Mouse (Mus musculus) MEL (cell line): ENCODE measurements around the gene Fbp1. TPM values are rescaled to one million over a fixed set of nuclear protein-coding genes. Genes with fewer than 3 reads are reported as not detected.

Experiments
- DNase-seq: peaks from one replicate; pipeline ENCODE4 v3.0.0; 2011; ENCODE audit warnings: low read depth, low spot score
- H3K27ac ChIP-seq: 2 replicates; pipeline ENCODE4 v1.5.1; 2012; ENCODE audit warnings: low read depth, mild to moderate bottlenecking, control low read depth, low read length, moderate library complexity; ENCODE audit not compliant: control insufficient read depth
- H3K27me3 ChIP-seq, 2 experiments: fragments of 150-350 bp in 1 of 2; sonication (generic) in 1 of 2; 2 replicates each; pipeline ENCODE4 v1.6.1; 2012; ENCODE audit warnings: low read length in 2 of 2, mild to moderate bottlenecking in 2 of 2, improper control_type of control experiment in 1 of 2, moderate library complexity in 1 of 2; ENCODE audit not compliant: insufficient read depth in 2 of 2, control insufficient read depth in 1 of 2
- H3K36me3 ChIP-seq, 2 experiments: 2 replicates each; pipeline ENCODE4 v1.6.1; 2012 to 2014; ENCODE audit warnings: low read length in 2 of 2, improper control_type of control experiment in 1 of 2, inconsistent platforms in 1 of 2, mild to moderate bottlenecking in 1 of 2; ENCODE audit not compliant: insufficient read depth in 2 of 2, control insufficient read depth in 1 of 2
- H3K4me1 ChIP-seq, 2 experiments: fragments of 150-350 bp in 1 of 2; sonication (generic) in 1 of 2; 2 replicates each; pipeline ENCODE4 v1.6.1; 2012; ENCODE audit warnings: low read length in 2 of 2, improper control_type of control experiment in 1 of 2, mild to moderate bottlenecking in 1 of 2; ENCODE audit not compliant: insufficient read depth in 2 of 2, control insufficient read depth in 1 of 2
- H3K4me3 ChIP-seq, 2 experiments: fragments of 150-350 bp in 1 of 2; sonication (generic) in 1 of 2; 2 replicates each; pipeline ENCODE4 v1.5.1; 2012; ENCODE audit warnings: low read depth in 2 of 2, low read length in 2 of 2, mild to moderate bottlenecking in 2 of 2, moderate library complexity in 2 of 2, control low read depth in 1 of 2, improper control_type of control experiment in 1 of 2; ENCODE audit not compliant: control insufficient read depth in 1 of 2, insufficient read depth in 1 of 2
- H3K79me2 ChIP-seq: 2 replicates; pipeline ENCODE4 v1.6.1; 2012; ENCODE audit warnings: mild to moderate bottlenecking, low read length, moderate library complexity; ENCODE audit not compliant: control insufficient read depth, poor library complexity, insufficient read depth
- H3K9ac ChIP-seq: 2 replicates; pipeline ENCODE4 v1.6.1; 2012; ENCODE audit warnings: low read depth, mild to moderate bottlenecking, control low read depth, low read length, moderate library complexity; ENCODE audit not compliant: control insufficient read depth, poor library complexity, severe bottlenecking
- H3K9me3 ChIP-seq: fragments of 150-350 bp; sonication (generic); replicated peaks from 2 replicates; pipeline ENCODE4 v1.6.1; 2012; ENCODE audit warnings: mild to moderate bottlenecking, low read length, improper control_type of control experiment, moderate library complexity; ENCODE audit not compliant: insufficient read depth
- BHLHE40 ChIP-seq: IDR thresholded peaks from 2 replicates; pipeline ENCODE4 v1.6.1; 2012; ENCODE audit warnings: low read depth, mild to moderate bottlenecking, inconsistent platforms, low read length, improper control_type of control experiment, borderline replicate concordance
- CHD2 ChIP-seq: IDR thresholded peaks from 2 replicates; pipeline ENCODE4 v1.6.1; 2011; ENCODE audit warnings: low read length, improper control_type of control experiment
- CTCF ChIP-seq, 3 experiments: IDR thresholded peaks in 2 of 3; conservative IDR thresholded peaks in 1 of 3; 2 replicates each; pipeline ENCODE4 v1.5.1; 2011 to 2012; ENCODE audit warnings: low read length in 3 of 3, low read depth in 2 of 3, mild to moderate bottlenecking in 2 of 3, improper control_type of control experiment in 1 of 3, inconsistent platforms in 1 of 3, mixed read lengths in 1 of 3, moderate library complexity in 1 of 3; ENCODE audit not compliant: control insufficient read depth in 1 of 3, insufficient read depth in 1 of 3, poor library complexity in 1 of 3, severe bottlenecking in 1 of 3
- EP300 ChIP-seq, 2 experiments: IDR thresholded peaks; 2 replicates each; pipeline ENCODE4 v1.6.1; 2011; ENCODE audit warnings: improper control_type of control experiment in 2 of 2, low read length in 2 of 2, low read depth in 1 of 2, mild to moderate bottlenecking in 1 of 2
- ETS1 ChIP-seq: IDR thresholded peaks from 2 replicates; pipeline ENCODE4 v1.6.1; 2012; ENCODE audit warnings: low read depth, mild to moderate bottlenecking, inconsistent platforms, low read length, improper control_type of control experiment, moderate library complexity
- MAZ ChIP-seq: IDR thresholded peaks from 2 replicates; pipeline ENCODE4 v1.6.1; 2012; ENCODE audit warnings: low read depth, mild to moderate bottlenecking, inconsistent platforms, low read length, improper control_type of control experiment
- MYB ChIP-seq: IDR thresholded peaks from 2 replicates; pipeline ENCODE4 v1.6.1; 2011; ENCODE audit warnings: mild to moderate bottlenecking, low read depth, low read length, improper control_type of control experiment
- NRF1 ChIP-seq: IDR thresholded peaks from 2 replicates; pipeline ENCODE4 v1.6.1; 2014; ENCODE audit warnings: low read depth, mild to moderate bottlenecking, inconsistent platforms, low read length, improper control_type of control experiment, moderate library complexity; ENCODE audit not compliant: poor library complexity, insufficient read depth, severe bottlenecking
- POLR2A ChIP-seq, 2 experiments: IDR thresholded peaks; 2 replicates each; pipeline ENCODE4 v1.6.1; 2011 to 2012; ENCODE audit warnings: low read length in 2 of 2, mild to moderate bottlenecking in 2 of 2, control low read depth in 1 of 2, improper control_type of control experiment in 1 of 2, low read depth in 1 of 2, moderate library complexity in 1 of 2; ENCODE audit not compliant: control insufficient read depth in 1 of 2, insufficient read depth in 1 of 2, poor library complexity in 1 of 2
- RAD21 ChIP-seq: IDR thresholded peaks from 2 replicates; pipeline ENCODE4 v1.6.1; 2011; ENCODE audit warnings: mild to moderate bottlenecking, low read depth, low read length, improper control_type of control experiment
- SIN3A ChIP-seq: IDR thresholded peaks from 2 replicates; pipeline ENCODE4 v1.6.1; 2012; ENCODE audit warnings: low read length, improper control_type of control experiment, inconsistent platforms
- SMC3 ChIP-seq: IDR thresholded peaks from 2 replicates; pipeline ENCODE4 v1.6.1; 2011; ENCODE audit warnings: low read depth, low read length, improper control_type of control experiment
- TAL1 ChIP-seq: IDR thresholded peaks from 2 replicates; pipeline ENCODE4 v1.6.1; 2012; ENCODE audit warnings: mild to moderate bottlenecking, inconsistent platforms, low read length, moderate library complexity, mixed read lengths
- TBP ChIP-seq: IDR thresholded peaks from 2 replicates; pipeline ENCODE4 v1.8.0; 2011; ENCODE audit warnings: low read depth, low read length, improper control_type of control experiment
- USF2 ChIP-seq, 2 experiments: IDR thresholded peaks; 2 replicates each; pipeline ENCODE4 v1.6.1; 2011 to 2012; ENCODE audit warnings: improper control_type of control experiment in 2 of 2, low read length in 2 of 2, borderline replicate concordance in 1 of 2, inconsistent platforms in 1 of 2, low read depth in 1 of 2, mild to moderate bottlenecking in 1 of 2; ENCODE audit not compliant: insufficient read depth in 1 of 2
- ZMIZ1 ChIP-seq: IDR thresholded peaks from 2 replicates; pipeline ENCODE4 v1.6.1; 2012; ENCODE audit warnings: low read depth, mild to moderate bottlenecking, inconsistent platforms, low read length, improper control_type of control experiment, moderate library complexity
- polyA plus RNA-seq, 2 experiments: library from polyadenylated mRNA; stranded (reverse) in 1 of 2; unstranded in 1 of 2; fragments of >175 nt in 1 of 2; fragments of >200 nt in 1 of 2; gene quantifications; 2 replicates each; pipeline versions ENCODE4 v1.2.1 to v1.2.4; 2012; ENCODE audit warnings: low replicate concordance in 2 of 2, low read depth in 1 of 2; ENCODE audit not compliant: insufficient read length in 2 of 2, insufficient read depth in 1 of 2, missing spikeins in 1 of 2
- total RNA-seq: library from RNA; depleted of rRNA; stranded (reverse); fragments of 300-350 nt; gene quantifications from 2 replicates; pipeline ENCODE4 v1.2.3, GENCODE M21; 2012

The Fbp1 gene
- total and polyA plus RNA-seq, 3 experiments = not detected

- no peaks in the 10 kb centered on the region for H3K79me2 ChIP-seq
- H3K27ac ChIP-seq = no peak overlapping the region
- no peaks in the 10 kb centered on the region; a peak in 2 of 4 replicates for H3K27me3 ChIP-seq
- no peak overlapping the region for H3K9ac ChIP-seq
- H3K4me3 ChIP-seq = no peak overlapping the region
- no peak for DNase-seq
- TF ChIP-seq TBP = no peak
- TF ChIP-seq POLR2A (IDR thresholded peaks at IDR 0.05; ENCODE audit: control insufficient read depth in 1 of 2, insufficient read depth in 1 of 2, low read depth in 1 of 2, low read length in 2 of 2, poor library complexity in 1 of 2) = no peak
- no peak for TF ChIP-seq ETS1
- no peak for TF ChIP-seq ZMIZ1
- TF ChIP-seq RAD21 = no peak
- no peak for TF ChIP-seq CHD2
- TF ChIP-seq NRF1 = no peak
- no peak for TF ChIP-seq MAZ
- no peak for TF ChIP-seq MYB
- TF ChIP-seq TAL1 = no peak
- TF ChIP-seq SIN3A = no peak
- no peak for TF ChIP-seq SMC3
- H3K9me3 ChIP-seq = no peaks in the 10 kb centered on the region
- no peaks in the 10 kb centered on the region for H3K4me1 ChIP-seq
- H3K36me3 ChIP-seq = no peaks in the 10 kb centered on the region
Observed at GRCm38 (mm10) chr13:62897927-62898646, 10.0 kb upstream of the Fbp1 start.

DNA sequence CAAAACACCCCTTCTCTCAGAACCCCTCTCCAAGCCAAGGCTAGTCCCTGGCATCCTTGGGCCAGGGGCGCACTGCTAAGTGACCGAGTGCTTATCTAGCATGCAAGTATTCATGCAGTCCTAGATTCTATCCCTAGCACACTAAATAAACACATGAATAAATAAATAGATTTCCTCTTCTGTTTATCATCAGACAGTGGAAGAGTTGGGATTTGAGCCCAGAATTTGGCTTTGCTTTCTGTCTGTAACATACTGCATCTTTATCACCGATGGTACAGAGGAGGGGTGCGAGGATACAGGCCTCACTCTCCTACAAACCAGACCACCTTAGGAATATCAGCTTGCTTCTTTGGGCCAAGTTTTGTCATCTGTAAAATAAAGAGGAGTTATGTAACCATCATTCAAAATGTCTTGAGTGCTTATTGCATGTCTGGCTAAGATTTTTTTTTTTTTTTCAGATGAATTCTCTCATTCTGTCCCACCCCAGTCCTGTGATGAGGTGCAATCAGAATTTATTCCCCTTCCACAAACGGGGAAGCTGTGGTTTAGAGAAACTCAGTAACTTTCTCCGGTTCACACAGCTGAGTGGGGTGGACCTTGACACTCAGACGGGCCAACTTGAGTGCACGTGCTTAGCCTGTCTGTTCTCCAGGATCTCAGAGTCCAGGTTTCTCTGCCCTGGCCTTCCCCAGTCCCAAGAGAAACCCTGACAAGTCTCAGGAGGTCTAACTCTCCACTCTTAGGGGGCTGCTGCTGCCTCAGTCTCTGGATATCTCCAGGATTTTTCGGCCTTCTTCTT is 5.2 kb upstream of the Fbp1 start:
- Histone ChIP-seq H3K36me3 (no peaks in the 10 kb centered on the region), H3K27me3 (no peaks in the 10 kb centered on the region; a peak in 2 of 4 replicates), H3K79me2 (no peaks in the 10 kb centered on the region), H3K4me3 (no peak overlapping the region), H3K4me1 (no peaks in the 10 kb centered on the region), H3K9ac (no peak overlapping the region), H3K9me3 (no peaks in the 10 kb centered on the region), H3K27ac (no peak overlapping the region)
- TF ChIP-seq EP300 (IDR thresholded peaks at IDR 0.05; ENCODE audit: low read depth in 1 of 2, low read length in 2 of 2) = no peak
- TF ChIP-seq BHLHE40 = no peak
- TF ChIP-seq ZMIZ1 = no peak
- DNase-seq = no peak

DNA sequence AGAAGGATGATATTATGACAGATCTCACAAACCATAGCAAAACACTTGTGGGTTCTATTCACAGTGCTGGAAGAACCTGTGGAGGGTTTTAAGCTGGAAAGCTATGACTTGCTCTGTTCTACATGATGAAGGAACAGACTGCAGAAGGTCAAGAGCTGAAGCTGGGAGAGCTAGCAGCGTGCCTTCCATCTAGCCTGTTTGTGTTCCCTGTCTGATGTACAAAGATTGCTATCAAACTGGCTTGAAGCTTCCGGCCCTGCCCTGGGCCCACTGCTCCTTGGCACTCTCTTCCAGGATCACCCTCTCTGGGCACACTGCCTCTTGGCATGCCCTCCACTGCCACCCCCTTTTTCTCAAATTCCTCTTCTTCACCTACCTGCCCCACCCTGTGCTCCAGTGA is 1.2 kb upstream of the Fbp1 start:
- H3K4me1 ChIP-seq = no peaks in the 10 kb centered on the region
- peaks cover 0 to 3% of the 10 kb centered on the region in 2 experiments; a peak in 1 of 4 replicates for H3K27me3 ChIP-seq
- no peak overlapping the region for H3K9ac ChIP-seq
- H3K9me3 ChIP-seq = no peaks in the 10 kb centered on the region
- no peak overlapping the region for H3K4me3 ChIP-seq
- no peaks in the 10 kb centered on the region for H3K79me2 ChIP-seq
- TF ChIP-seq TAL1 = no peak
- no peak for TF ChIP-seq CTCF (IDR thresholded peaks at IDR 0.05 in 2 of 3, conservative IDR thresholded peaks at IDR 0.05 in 1 of 3; ENCODE audit: control insufficient read depth in 1 of 3, insufficient read depth in 1 of 3, low read depth in 2 of 3, low read length in 3 of 3, poor library complexity in 1 of 3, severe bottlenecking in 1 of 3)
- TF ChIP-seq USF2 (IDR thresholded peaks at IDR 0.05; ENCODE audit: borderline replicate concordance in 1 of 2, insufficient read depth in 1 of 2, low read depth in 1 of 2, low read length in 2 of 2) = no peak
- no peak for TF ChIP-seq SMC3
- TF ChIP-seq, all 39 proteins: peak for 0
- DNase-seq = no peak
- Histone ChIP-seq H3K27ac (no peak overlapping the region), H3K36me3 (no peaks in the 10 kb centered on the region)
